Mouse (Mus musculus) left cerebral cortex, postnatal 25 days (tissue): ENCODE measurements around the gene Cox8c. TPM values are rescaled to one million over a fixed set of nuclear protein-coding genes. Genes with fewer than 3 reads are reported as not detected.

Source experiments
- DNase-seq, 2 experiments: peaks; one replicate each; pipeline ENCODE4 v3.0.0; 2022; ENCODE audit warnings: low spot score in 2 of 2, mixed read lengths in 1 of 2
- intact Hi-C: fragments of 180-260 bp; cut with DNase I; formaldehyde crosslinking; loops from one replicate; pipeline ENCODE4 v1.15.1; 2025
- total RNA-seq, 2 experiments: library from RNA; stranded (reverse); gene quantifications; 2 replicates each; pipeline ENCODE4 v1.2.3; 2021

Gene Cox8c
- not detected for total RNA-seq

DNA sequence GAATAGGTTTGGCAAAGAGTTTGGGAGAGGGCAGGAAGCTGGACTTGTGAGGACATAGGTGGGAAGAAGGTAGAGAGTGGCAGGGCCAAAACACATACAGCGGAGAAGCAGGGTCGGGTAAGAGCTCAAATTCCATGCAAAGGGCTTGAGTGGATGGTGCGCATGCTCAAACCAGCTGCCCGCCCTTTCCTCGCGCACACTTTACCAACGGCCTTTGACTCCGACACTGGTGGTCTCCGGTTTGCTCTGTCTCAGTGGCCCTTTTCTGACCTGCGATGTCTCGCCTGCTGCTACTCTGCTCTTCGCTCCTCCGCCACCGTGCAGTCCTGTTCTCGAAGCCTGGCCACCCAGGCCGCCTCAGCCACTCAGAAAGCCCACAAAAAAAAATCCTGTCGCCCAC, at the start of gene Cox8c:
Cox8c (plus strand) TSS at position 226 of the 400 bp plus-strand sequence.
- intact Hi-C loops, result loop anchor here (5.0 kb wide), 1 partner anchor 33 kb away; no protein-coding TSS in a partner anchor
- DNase-seq, result no peak

DNA sequence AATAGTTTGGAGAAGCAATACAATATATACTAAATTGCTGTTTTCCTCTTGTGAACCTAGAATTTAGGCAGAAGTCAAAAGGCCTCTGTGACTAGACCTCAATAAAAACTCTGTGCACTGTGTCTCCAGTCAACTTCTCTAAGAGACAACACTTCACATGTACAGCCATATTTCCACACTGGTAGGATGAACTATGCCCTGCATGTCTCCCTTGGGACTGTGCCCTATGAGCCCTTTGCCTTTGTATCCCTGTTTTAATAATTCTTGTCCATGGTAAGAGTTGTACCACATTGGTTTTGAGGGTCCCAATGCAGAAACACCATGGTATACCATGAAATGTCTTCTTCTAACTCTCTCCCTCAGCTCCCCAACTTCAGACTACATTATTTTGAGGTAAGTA, 38.3 kb upstream of the Cox8c start:
- intact Hi-C loops, result no loop called here
- DNase-seq, result no peak

GRCm38 (mm10) chr12:102869802-102870201, 29.3 kb upstream of the Cox8c start:
- DNase-seq, result no peak
- intact Hi-C loops, result loop anchor here (10.0 kb wide), 1 partner anchor 115 kb away; the partner anchor contains the start of genes Gm20604, Gm28051, Gon7 and Ubr7

GRCm38 (mm10) chr12:102870527-102870926, 28.6 kb upstream of the Cox8c start:
- no peak for DNase-seq
- intact Hi-C loops, result loop anchor here (10.0 kb wide), 1 partner anchor 116 kb away; the partner anchor contains the start of genes Gm20604, Gm28051, Gon7 and Ubr7

DNA sequence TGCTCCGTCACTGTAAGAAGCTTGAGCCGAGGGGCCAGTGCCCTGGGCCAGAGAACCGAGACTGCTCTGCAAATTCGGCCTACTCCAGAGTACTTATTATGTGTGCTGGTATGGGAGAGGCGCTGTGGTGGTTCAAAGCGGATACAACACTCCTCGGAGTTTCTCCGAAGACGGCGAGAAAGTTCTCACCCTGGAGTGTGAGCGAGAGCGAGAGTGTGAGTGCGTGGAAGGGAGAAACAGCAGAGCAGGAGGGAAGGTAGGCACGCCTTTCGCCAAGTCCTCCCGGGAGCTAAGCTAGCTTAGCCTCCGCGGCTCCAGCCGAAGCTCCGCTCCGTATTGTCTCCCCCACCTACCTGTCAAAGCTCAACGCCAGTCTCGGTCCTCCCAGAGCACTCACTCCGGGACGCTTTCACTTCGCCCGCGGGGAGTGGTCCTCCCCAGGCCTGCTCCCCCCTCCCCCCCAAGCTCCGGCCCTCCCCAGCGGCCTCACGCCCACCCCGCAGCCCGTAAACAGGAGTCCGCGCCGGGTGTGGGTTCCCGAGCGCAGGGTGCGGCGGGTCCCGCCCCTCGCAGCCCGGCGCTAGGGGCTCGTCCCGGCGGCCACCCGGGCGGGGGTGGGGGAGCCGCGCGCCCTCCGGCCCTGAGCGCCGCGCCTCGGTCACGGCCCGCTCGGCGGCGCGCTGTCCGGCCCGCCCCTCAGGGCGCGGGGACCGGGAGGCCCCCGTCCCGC, 21.6 kb upstream of the Cox8c start:
- intact Hi-C loops, result loop anchor here (2.0 to 10.0 kb wide), 2 partner anchors 71 to 123 kb away; partner anchors contain the start of genes Gm20604, Gm28051, Gon7 and Ubr7
- DNase-seq, result peak; percentile 36 to 63

- intact Hi-C loops, result loop anchor here (2.0 to 10.0 kb wide), 2 partner anchors 71 to 123 kb away; partner anchors contain the start of genes Gm20604, Gm28051, Gon7 and Ubr7
- DNase-seq, result peak; percentile 96
These were observed 20.9 kb upstream of the Cox8c start, which contains the start of gene Btbd7 for GRCm38 (mm10) chr12:102878031-102878823. Gene Btbd7 (minus strand): TSS chr12:102878471.

DNA sequence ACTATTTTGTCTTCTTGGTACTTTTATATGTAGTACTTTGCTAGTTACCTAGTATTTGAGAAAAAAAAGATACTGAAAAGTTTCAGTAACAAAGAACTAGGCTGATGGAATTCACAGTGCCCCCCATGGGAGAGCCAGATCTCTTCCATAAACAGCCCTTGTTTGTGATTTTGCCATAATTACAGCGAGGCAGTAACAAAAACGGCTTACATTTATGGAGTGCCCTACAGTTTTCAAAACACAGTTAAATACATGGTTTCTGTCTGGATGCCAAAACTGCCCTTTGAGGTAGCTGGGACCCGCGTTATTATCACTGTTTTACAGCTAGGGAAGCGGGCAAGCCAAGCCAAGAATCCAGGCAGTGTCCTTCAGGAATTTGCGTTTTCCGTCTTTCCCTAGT, 20.2 kb upstream of the Cox8c start:
- intact Hi-C loops, result loop anchor here (2.0 to 10.0 kb wide), 2 partner anchors 70 to 124 kb away; partner anchors contain the start of genes Gm20604, Gm28051, Gon7 and Ubr7
- DNase-seq, result peak in 1 of 2 experiments; percentile 25

DNA sequence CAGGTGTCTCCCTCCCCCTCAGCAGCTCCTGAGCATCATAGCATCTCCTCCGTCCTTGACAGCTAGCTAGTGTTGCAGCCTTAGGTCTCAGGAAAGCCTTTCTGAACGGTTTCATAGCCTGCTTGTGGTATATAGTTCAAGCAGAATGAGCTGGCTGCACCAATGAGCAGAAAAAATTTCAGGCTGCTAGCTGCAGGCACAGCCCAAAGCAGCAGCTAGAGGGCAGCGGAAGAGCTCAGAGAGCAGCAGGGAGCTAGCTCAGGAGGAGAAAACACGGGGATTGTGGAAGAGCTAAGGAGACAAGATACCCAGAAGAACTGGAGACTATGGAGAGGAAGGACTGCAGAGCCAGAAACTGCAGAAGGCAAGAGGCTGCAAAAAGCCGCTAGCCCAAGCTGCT, 13.4 kb upstream of the Cox8c start:
- intact Hi-C loops, result loop anchor here (2.0 kb wide), 2 partner anchors 63 to 179 kb away; partner anchors contain the start of gene Unc79

DNA sequence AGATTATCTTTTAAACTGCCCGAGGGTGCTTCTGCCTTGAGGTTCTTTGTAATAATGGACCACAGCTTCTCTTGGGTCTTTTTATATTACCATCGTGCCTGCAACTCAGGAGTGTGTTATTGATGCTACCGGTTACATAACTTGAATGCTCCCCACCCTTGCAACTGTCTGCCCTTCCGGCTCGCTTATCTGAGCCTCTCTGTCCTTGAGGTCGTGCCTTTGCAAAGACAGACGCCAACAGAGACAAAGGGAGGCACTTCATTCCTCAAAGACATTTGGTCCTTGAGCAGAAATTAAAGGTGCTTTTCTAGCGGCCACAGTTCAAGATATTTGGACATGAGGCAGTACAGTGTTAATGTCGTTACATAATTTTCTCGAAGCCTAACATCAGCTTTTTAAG, 11.8 kb upstream of the Cox8c start:
- DNase-seq, result no peak
- intact Hi-C loops, result loop anchor here (2.0 kb wide), 2 partner anchors 61 to 177 kb away; partner anchors contain the start of gene Unc79

More for the DNA sequence above, 13.4 kb upstream of the Cox8c start:
- DNase-seq, result peak; percentile 51 to 79

DNA sequence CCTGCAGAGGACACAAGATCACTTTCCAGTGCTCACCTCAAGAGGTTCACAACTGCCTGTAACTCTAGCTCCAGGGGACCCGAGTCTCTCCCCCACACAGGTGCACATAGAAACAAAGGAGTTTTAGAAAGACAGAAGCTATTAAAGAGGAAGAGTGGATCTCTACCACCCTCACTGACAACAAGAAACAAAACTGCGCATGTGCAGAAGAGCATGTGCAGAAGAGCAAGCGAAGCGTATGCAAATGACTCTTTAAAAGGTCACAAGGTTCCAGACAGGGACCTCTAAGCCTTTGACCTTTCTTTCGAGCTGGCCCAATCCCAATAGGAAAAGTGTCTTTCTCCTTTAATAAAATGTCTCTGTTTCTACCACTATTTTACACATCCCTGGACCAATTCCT, 10.5 kb upstream of the Cox8c start:
- no peak for DNase-seq
- intact Hi-C loops, result no loop called here

GRCm38 (mm10) chr12:102908191-102908590, 9.1 kb downstream of the Cox8c start:
- intact Hi-C loops, result loop anchor here (5.0 kb wide), 1 partner anchor 34 kb away; no protein-coding TSS in a partner anchor
- no peak for DNase-seq

- DNase-seq, result no peak
- intact Hi-C loops, result no loop called here
These were observed 17.0 kb downstream of the Cox8c start for GRCm38 (mm10) chr12:102916073-102916472.

DNA sequence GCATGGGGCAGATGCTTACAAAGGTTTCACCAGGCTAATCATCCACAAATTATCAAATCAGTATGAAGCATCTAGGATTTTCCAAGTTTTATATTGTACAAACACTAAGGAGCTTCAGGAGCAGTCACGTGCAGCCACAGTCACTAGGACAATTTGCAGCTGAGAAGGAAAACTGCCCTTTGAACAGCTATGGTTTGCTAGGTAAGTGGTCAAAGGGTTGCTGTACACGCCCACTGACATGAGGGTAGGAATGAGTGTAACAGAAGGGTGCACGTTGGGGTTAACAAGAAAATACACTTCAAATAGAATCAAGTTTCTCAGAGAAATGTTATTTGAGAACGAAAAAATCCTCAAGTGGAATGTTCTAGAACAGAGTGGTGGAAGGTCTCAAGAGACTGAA, 30.6 kb downstream of the Cox8c start:
- DNase-seq, result no peak
- intact Hi-C loops, result loop anchor here (5.0 kb wide), 1 partner anchor 32 kb away; the partner anchor contains the start of gene Cox8c

- intact Hi-C loops, result loop anchor here (5.0 kb wide), 1 partner anchor 33 kb away; the partner anchor contains the start of gene Cox8c
- DNase-seq, result no peak
These were observed 31.2 kb downstream of the Cox8c start for GRCm38 (mm10) chr12:102930335-102930734.

- no peak for DNase-seq
- intact Hi-C loops, result loop anchor here (5.0 kb wide), 1 partner anchor 33 kb away; the partner anchor contains the start of gene Cox8c
These were observed 31.7 kb downstream of the Cox8c start for GRCm38 (mm10) chr12:102930789-102931188.

DNA sequence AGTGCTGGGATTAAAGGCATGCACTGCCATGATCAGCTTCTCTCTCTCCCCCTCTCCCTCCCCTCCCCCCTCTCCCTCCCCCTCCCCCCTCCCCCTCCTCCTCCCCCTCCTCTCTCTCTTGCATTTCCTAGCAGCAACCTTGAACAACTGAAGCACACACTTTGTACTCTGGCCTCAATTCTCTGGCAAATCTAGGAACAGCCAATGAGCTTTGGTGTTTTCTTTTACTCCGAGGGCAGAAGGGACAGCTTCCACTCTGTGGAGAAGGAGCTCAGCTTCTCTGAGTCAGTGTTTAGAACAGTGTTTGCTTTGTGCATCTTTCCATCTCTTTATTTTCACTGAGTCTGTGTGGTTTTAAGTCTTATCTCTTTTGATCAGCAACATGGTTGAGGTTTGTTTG, 36.8 kb downstream of the Cox8c start:
- DNase-seq, result no peak
- intact Hi-C loops, result no loop called here

GRCm38 (mm10) chr12:102945571-102945970, 46.5 kb downstream of the Cox8c start:
- intact Hi-C loops, result loop anchor here (5.0 kb wide), 1 partner anchor 117 kb away; no protein-coding TSS in a partner anchor
- DNase-seq, result no peak

- DNase-seq, result no peak
- intact Hi-C loops, result loop anchor here (2.0 to 5.0 kb wide), 3 partner anchors 61 to 114 kb away; partner anchors contain the start of gene Btbd7
These were observed 48.7 kb downstream of the Cox8c start for GRCm38 (mm10) chr12:102947826-102948225.

DNA sequence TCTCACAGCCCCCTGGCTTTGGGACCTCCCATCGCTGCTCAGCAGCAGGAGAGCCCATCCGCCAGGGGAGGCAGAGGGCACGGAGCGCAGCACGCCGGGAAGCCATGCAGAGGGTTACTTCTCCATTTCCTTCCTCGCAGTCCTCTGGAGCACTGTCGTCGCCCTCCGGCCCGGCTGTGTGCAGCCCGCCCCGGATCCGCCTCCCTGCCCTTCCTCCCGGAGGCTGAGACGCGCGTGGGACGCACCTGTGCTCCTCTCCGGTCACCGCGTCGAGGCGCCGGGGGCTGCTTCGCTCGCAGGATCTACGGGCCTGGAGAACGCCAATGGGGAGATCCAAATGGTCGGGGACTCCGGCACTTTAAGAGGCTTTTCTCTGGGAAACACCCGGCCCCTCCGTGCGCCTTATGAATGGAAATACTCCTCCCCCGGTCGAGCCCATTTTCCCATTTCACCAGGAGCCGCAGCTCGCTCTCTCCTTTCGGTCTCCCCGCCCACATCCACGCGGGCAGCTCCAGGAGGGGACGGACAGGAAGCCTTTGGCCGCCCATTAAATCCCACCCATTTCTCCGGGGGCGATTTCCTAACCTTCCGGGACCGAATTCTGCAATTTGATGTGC, 49.8 kb downstream of the Cox8c start, which contains the start of gene Unc79:
Unc79 (plus strand) TSS at position 82 of the 617 bp plus-strand sequence.
- peak; percentile 88 to 95 for DNase-seq
- intact Hi-C loops, result loop anchor here (2.0 to 5.0 kb wide), 3 partner anchors 62 to 113 kb away; partner anchors contain the start of gene Btbd7
